Mouse (Mus musculus) stomach, embryonic 15.5 days (tissue): ENCODE results near the gene Tspan6. TPM values are rescaled to one million over a fixed set of nuclear protein-coding genes. Genes with fewer than 3 reads are reported as not detected.

ENCODE experiments used
- ATAC-seq: fragments of 200-750 bp; cut with Nextera tagmentation; 2 replicates; pipeline ENCODE4 v1.8.0; 2017; ENCODE audit warnings: low read depth, moderate number of reproducible peaks, moderate TSS enrichment; ENCODE audit not compliant: insufficient read depth, low FRiP score
- H3K27ac ChIP-seq: fragments of 300-500 bp; sonication (generic); 2 replicates; pipeline ENCODE4 v1.5.1; 2015; ENCODE audit warnings: mild to moderate bottlenecking, inconsistent platforms
- H3K27me3 ChIP-seq: fragments of 300-500 bp; sonication (generic); replicated peaks from 2 replicates; pipeline ENCODE4 v1.6.1; 2015; ENCODE audit warnings: inconsistent platforms
- H3K36me3 ChIP-seq: fragments of 300-500 bp; sonication (generic); 2 replicates; pipeline ENCODE4 v1.6.1; 2015; ENCODE audit warnings: inconsistent platforms
- H3K4me1 ChIP-seq: fragments of 300-500 bp; sonication (generic); 2 replicates; pipeline ENCODE4 v1.6.1; 2015; ENCODE audit warnings: inconsistent platforms
- H3K4me2 ChIP-seq: fragments of 300-500 bp; sonication (generic); 2 replicates; pipeline ENCODE4 v1.6.1; 2015; ENCODE audit warnings: mild to moderate bottlenecking, inconsistent platforms
- H3K4me3 ChIP-seq: fragments of 300-500 bp; sonication (generic); replicated peaks from 2 replicates; pipeline ENCODE4 v1.5.1; 2015; ENCODE audit warnings: inconsistent platforms
- H3K9ac ChIP-seq: fragments of 300-500 bp; sonication (generic); 2 replicates; pipeline ENCODE4 v1.6.1; 2015; ENCODE audit warnings: inconsistent platforms
- H3K9me3 ChIP-seq: fragments of 300-500 bp; sonication (generic); 2 replicates; pipeline ENCODE4 v1.6.1; 2016; ENCODE audit warnings: inconsistent platforms
- WGBS: fragments of 180-500 bp; shearing (Covaris S2); methylation state at CpG from one replicate; pipeline ENCODE4 v1.1.7; 2015; 5-methylcytosine and 5-hydroxymethylcytosine counted together
- polyA plus RNA-seq: library from polyadenylated mRNA; unstranded; fragments of >200 nt; fragmentation: Nextera tagmentation; extraction: Ambion mirVana; gene quantifications from 2 replicates; pipeline ENCODE4 v1.2.1, GENCODE M21; 2015

The Tspan6 gene
- polyA plus RNA-seq, 1 experiment from 2014 or later: 110 TPM

DNA sequence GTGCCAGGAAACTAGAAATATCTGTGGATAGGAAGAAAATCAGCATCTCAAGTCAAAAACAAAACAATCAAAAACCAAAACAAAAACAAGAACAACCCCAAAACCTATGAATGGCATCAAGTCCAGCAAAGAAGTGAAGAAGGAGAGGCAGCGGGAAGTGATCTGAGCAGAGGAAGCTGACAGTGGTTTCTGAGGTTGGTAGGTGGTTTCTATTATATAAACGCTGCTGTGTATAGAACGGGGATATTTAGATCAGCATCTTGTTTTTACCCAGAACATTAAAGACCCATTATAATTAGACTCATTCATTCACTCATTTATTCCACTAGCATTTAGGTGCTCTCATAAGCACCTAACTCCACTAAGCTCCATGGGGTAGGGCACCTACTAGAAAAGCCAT is 10.9 kb downstream of the Tspan6 start:
- ATAC-seq: no peak
- Histone ChIP-seq H3K27me3 (no peaks in the 10 kb centered on the region), H3K4me3 (no peak overlapping the region), H3K36me3 (no peaks in the 10 kb centered on the region), H3K27ac (no peak overlapping the region), H3K9me3 (no peaks in the 10 kb centered on the region), H3K4me1 (no peaks in the 10 kb centered on the region), H3K9ac (no peak overlapping the region), H3K4me2 (no peak overlapping the region)
- WGBS: 87% methylated on average over 3 of the region's 3 CpGs

DNA sequence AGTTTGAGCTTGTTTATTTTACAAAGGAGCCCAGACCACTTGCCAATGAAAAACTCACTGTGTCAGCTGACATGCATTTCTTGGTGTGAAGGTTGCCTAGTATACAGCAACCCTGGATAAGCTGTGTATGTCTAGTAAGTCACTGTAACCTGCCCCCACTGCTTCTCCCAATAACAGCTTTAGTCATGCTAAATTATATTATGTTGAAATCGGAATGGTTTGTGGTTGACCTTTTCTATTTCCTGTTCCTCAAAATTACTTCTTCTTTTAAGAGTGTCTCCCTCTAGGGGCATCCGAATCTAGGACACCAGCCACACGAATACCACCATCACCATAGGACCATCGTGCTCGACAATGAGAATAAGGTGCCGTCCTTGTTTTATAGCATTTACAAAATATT is 28.5 kb downstream of the Tspan6 start:
- 86% methylated on average over 6 of the region's 6 CpGs for WGBS
- ATAC-seq: no peak
- Histone ChIP-seq H3K36me3 (no peaks in the 10 kb centered on the region), H3K27me3 (no peaks in the 10 kb centered on the region), H3K4me1 (no peaks in the 10 kb centered on the region), H3K4me3 (no peak overlapping the region), H3K27ac (no peak overlapping the region), H3K9me3 (no peaks in the 10 kb centered on the region), H3K9ac (no peak overlapping the region), H3K4me2 (no peak overlapping the region)

DNA sequence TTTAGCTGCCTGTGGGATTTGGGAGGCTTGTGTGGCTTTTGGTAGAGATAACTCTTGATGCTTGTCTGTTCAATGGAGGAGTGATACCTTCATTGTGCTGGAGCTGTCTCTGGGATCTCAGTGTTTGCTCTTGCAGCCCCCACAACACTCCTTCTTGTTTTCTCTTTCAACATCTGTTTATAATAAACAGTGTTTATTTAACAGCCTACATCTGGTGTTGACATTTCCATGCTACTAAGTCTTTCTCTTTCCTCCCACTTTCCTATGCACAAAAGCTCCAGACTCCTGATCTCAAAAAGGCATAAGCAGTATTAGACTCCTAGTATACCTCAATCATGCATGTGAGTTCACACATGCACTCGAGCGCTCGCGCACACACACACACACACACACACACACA is 44.6 kb downstream of the Tspan6 start:
- Histone ChIP-seq H3K36me3 (no peaks in the 10 kb centered on the region), H3K27ac (no peak overlapping the region), H3K9ac (no peak overlapping the region), H3K4me2 (no peak overlapping the region), H3K4me3 (no peak overlapping the region), H3K9me3 (no peaks in the 10 kb centered on the region), H3K27me3 (no peaks in the 10 kb centered on the region), H3K4me1 (no peaks in the 10 kb centered on the region)
- no peak for ATAC-seq
- 84% methylated on average over 4 of the region's 4 CpGs for WGBS

DNA sequence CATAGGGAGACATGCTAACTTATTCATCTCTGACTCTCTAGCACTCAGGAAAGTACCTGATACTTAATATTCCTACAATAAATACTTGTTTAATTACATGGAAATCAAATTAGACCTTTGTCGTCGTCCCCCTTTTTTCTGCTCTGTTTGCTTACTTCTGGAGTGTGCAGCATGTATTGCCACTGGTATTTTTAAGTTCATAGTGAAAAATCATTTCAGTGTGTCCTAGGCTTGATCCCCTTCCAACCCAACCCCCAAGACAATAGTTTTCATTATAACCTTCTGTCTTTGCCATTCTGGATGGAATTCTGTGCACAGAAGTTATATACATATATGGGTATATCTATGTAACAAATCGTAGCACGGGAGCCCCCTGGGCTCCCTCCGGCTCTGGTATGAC is 47.5 kb downstream of the Tspan6 start, which contains the start of gene Tnmd:
Gene Tnmd, plus strand, starts transcription at position 301 of the 400 bp plus-strand sequence.
- Histone ChIP-seq H3K27me3 (no peaks in the 10 kb centered on the region), H3K4me2 (no peak within 1 kb of the TSS), H3K4me1 (no peaks in the 10 kb centered on the region), H3K36me3 (no peaks in the 10 kb centered on the region), H3K27ac (no peak within 1 kb of the TSS), H3K4me3 (no peak within 1 kb of the TSS), H3K9ac (no peak within 1 kb of the TSS), H3K9me3 (no peaks in the 10 kb centered on the region)
- ATAC-seq: no peak
- WGBS: 75% methylated on average over 5 of the region's 5 CpGs

Other genes starting within 250 kb of the Tspan6 start
- gene Pcdh19, start 209.4 kb downstream of the Tspan6 start, polyA plus RNA-seq: 3.4 and 3.7 TPM in 2 replicates
- gene Tnmd, start 47.4 kb downstream of the Tspan6 start, polyA plus RNA-seq: 3.4 and 4.8 TPM in 2 replicates
- gene Srpx2, start 10.0 kb upstream of the Tspan6 start, polyA plus RNA-seq: 8.2 and 8.7 TPM in 2 replicates
- gene Sytl4, start 83.4 kb upstream of the Tspan6 start, polyA plus RNA-seq: 5.7 and 5.9 TPM in 2 replicates
- gene Cstf2, start 160.8 kb upstream of the Tspan6 start, polyA plus RNA-seq: 32.4 and 39.7 TPM in 2 replicates